Mouse (Mus musculus): ENCODE measurements around the gene Cacna2d1.
A peak's percentile ranks its signal among the peaks of the same experiment; 100 is the strongest.

Cacna2d1 gene

DNA sequence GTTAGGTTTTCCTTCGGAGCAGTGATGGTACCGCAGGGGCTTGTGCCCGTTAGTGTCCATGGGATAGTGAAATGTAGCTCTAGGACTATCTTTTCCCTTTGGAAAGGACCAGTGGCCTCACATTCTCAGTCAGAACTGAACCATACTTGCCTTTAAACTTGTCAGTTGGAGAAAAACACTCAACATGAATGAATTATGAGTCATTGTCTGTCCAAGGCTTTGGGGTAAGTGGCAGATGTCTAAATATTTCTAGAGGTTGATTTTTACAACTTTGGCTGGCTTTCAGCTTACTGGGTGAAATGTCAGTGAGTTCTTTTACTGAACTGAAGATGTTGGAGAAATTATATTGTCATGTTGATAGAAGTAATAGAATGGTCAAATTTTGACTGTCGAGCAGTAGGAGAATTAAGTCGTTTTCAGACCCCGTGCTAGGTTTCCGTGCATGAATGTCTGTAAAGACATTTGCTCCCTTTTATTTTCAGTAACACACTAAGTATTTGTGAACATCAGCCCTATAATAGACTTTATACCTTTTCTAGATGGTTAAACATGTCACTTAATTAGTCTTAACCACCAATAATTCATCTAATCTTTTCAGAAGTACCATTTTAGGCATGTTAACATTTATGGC, 50.9 kb downstream of the Cacna2d1 start:
- no peak for DNase-seq

DNA sequence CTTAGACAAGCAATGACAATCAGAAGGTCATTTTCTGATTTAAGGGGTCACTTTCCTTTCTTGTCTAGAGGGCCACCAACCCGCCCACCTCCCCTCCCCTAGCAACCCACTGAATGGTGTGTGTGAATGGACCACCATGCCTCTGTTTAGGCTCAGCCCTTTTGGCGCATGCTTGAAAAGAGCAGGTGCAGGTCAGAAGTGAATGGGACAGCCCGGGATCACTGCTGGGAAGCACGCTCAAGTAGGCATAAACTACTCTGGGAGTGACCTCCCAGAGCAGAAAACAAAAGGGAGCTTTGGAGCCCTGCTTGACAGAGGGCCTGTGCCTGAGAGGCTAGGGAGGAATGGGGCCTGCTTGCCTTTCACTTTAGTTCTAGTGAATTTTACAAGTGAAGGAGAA, 51.4 kb downstream of the Cacna2d1 start:
- DNase-seq = no peak

DNA sequence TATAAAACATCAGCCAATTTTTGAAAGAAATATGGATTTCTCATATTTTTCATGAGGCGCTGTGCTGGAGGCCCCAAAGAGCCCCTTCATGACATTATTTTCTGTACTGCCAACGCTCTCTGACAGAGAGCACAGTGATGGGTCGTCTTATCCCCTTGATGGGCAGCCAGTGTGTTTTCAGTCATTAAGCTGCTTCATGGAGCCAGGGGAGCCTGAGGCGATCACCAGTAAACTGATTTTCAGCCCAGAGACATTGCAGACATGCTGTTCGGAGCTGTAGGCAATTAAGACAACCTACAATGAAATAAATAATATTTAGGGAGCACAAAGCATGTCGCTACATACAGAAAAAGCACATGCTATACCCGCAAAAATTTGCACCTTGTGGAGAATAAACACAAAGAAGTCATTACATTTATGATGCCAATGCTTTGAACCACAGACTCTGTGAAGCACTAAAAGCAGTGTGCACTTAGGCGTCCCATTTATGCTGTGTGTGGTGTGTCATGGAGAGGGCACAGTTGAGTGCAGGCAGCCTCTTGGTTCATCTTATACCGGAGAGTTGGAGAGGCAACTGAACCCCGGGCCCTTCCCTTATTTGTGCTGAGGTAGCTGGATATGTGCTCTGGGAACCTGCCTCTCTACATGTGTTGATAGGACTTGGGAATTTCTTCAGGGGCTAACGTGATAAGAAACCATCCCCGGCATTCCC, 57.1 kb downstream of the Cacna2d1 start:
- no peak for DNase-seq

DNA sequence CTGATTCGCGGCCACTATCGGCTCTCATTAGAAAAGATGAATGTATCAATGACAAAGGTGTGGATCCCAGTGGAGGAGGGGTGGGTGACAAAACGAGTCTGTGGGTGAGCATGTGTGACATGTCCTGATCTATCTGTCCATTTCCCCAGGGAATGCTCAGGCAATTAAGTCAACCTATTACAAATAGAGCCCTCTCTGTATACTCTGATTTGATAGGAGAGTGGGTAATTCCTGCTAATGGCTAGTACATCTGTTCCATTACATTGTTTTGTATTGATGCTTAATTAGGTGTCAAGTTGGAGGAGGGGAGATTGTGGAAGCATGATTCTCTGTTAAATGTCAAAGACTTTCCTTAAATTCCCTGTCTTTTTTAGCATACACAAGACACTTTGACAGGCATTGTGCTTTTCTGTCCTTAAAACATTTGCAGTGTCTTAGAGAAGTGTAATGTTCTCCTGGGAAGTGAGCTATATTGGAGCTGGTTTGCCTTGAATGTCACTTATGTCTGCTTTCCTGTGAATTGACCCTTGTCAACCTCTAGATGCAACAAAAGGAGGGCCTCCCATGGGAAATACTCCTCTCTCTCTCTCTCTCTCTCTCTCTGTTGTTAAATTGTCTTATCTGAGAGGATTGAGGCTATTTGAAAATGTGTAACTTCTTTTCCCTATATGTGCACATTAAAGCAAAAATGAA, 58.9 kb downstream of the Cacna2d1 start:
- DNase-seq = no peak

DNA sequence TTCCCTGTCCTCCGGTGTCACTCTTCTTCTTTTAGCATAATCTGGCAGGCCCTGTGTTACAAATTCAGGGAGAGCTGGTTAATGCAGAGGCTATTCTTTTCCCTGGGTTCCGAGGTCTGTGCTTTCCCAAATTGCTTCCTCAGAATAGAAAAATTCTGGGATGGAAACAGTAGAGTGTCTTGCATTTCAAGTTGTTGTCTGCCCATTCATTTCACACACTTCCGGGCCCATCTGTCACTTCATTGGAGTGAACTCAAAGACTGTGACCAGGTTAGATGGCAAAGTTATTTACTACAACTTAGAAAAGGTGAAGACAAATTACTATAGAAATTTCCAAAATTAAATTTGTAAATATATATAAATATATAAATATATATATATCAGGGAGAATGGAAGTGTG, 62.7 kb downstream of the Cacna2d1 start:
- no peak for DNase-seq

DNA sequence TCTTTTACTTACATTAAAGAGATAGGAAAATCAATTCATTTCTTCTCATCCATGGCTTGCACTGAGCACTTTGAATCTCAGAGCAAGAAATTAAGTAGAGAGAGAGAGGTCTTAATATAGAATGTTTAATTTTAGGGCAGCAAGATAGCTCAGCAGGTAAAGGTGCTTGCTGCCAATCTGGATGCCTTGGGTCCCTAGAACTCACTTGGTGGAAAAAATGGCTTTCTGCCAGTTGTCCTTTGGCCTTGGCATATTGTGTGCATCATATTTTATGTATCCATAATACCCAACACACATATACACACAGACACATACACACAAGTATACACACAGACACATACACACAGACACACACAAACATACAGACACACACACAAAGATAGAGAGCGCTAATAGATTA, 63.3 kb downstream of the Cacna2d1 start:
- DNase-seq = no peak

DNA sequence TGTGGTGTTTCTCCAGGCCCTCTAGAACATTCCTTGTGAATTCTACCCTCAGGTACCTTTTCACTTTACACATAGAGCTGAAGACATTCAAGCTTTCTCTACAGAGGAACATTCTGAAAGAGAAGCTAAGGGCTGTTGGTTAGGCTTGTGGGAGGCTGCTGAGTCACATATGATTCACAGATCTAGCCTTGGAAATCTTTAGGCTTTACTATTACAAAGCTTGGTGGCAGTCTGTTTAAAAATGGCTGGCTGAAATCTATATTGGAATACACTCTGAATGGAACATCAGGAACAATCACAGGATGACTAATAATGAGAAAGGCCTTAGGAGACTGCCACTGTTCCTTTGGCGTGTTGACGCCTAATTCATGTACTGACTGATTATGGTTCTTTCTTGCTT, 66.4 kb downstream of the Cacna2d1 start:
- DNase-seq = no peak

DNA sequence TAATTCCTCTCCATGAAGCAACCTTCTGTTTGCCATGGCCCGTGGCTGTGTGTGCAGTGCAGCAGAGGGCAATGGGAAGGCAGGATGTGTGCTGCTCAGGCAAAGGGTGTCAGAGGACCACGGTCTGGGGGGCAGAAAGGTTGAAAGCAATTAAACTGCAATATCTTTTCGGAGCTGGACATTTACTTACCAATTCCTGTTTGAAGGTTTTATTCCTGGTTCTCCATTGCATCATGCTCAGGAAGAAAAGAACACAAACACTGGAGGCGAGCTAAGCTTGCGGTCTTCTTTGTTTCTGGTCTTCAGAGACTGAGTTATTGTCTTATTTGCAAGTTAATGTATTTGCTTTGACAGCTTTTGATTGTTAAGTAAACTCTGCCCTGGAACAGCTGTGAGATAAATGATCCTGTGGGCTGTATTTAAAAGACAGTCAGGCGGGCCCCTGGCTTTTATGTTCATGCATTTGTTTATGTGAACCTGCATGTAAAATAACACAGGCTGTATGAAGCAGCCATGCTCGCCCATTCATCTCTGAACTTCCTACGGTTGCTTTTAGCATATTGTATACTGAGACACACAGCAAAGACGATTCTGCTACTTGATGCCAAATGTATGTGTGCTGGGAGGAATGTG, 68.1 kb downstream of the Cacna2d1 start:
- DNase-seq = peak in 1 of 2 experiments; percentile 50

DNA sequence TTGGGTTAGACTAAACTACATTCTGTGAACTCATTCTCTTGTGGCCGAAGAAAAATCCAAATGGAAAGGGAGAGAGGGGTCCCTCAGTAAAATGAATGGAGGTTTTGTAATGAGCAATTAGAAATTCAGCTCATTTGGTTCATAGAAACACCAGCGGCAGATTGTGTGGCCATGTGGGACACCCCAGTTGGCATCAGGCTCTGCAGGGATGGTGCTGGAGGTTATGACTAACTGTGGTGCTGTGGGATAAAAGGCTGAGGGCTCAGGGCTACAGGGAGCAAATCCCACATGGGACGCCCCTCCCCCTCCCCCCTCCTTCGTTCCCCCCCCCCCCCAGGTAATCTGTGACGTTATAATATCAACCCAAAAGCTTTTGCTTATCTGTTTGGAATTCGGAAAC, 69.8 kb downstream of the Cacna2d1 start:
- no peak for DNase-seq

DNA sequence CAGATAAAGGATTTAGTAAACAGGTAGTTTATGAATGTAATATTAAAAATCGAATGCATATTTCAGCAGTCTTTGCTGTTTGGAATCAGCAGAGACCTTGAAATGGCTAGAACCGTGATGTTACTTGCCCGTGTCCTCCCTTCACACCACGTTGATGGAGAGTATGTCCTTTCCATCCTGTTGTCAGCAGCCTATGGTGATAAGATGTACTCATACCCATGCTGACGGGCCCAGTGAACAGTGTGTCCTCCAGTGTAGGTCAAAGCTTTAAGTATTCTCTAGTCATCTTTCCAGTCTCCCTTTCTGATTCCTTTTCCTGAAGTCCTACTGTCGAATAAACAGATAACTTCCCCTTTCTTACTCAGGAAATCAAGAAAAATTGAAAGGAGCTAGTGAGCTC, 72.5 kb downstream of the Cacna2d1 start:
- DNase-seq = no peak

DNA sequence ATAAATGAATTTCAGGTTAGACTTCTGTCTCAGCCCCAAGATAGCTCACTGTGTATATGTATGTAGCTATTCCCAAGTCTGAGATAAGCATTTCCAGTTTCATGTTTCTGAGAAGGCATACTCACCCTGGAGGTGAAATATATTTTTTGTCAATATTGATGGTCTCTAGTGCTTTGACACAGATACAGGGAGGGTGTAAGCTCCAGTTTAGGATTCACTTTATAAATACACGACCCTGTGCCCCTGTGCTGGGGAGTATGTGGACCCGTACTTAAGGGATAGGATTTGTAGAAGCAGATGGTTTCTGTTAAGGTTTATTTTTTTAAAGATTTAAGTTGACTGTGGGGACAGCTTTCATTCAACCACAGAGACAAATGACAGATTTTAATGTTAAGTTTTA, 79.2 kb downstream of the Cacna2d1 start:
- no peak for DNase-seq

DNA sequence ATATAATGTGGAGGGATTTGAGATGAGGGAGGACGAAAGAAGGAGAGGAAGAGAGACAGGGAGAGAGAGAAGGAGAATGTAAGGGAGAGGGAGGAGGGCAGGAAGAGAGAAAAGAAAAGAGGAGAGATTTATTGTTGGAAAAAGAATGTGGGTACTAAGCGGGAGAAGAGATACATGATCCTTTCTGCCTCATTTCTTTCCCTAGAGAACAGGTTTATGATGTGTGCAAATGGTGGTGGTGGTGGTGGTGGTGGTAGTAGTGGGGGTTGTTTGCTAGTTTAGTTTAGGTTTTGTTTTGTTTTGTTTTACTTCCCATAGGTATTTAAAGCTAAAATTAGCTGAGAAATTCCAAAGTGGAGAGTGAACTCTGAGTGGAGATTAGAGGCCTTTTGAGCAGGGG, 79.9 kb downstream of the Cacna2d1 start:
- DNase-seq = no peak

DNA sequence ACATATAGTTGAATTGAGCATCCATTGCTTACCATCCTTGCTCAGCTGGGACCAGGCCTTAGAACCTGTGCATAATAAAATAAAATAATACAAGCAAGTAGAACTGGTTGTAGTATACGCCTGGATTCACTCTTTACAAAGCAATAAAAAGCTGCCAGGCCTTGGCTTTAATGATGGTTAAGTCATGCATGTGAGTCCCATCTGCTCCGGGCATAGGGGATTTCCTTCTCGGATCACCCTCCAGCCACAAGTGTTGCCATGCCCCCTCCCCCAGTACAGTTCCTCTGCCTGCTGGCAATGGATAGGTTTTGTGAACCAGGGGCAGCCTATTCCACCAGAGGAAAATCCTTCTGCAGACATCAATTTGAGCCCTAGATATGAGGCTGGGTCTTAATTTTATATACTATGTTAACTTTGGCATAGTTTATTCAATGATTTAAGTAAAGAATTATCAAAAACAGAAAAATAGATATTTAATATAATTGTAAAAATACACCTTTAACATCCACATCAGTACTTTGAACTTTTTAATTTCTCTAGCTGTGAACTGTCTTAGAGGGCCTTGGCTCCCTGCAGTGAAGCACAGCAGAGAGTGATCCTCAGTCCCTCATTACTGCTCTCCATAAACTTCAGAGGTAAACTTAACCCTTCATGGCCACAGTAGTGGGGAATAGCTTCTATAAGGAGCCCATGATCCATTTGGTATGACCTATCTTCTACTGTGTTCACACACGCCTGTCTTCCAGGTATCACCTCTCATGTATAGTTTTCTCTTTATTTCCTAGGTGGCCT, 90.3 kb downstream of the Cacna2d1 start:
- no peak for DNase-seq

DNA sequence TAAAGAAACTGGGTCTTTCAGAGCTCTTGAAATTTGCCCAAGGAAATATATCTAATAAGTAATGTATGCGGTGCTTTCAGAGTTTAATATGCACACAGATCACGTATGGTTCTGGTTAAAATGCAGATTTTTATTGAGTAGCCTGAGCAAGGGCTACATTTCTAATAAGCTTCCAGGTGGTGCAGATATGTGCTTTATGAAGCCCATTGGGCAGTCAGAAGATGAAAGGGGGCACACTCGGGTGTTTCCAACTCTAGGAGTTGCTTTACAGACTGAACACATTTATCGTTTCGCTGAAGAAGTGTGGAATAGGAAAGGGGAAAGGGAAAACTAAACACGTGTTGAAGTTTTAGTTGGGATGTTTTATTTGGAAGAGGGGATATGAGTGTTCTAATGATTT, 94.4 kb downstream of the Cacna2d1 start:
- no peak for DNase-seq

DNA sequence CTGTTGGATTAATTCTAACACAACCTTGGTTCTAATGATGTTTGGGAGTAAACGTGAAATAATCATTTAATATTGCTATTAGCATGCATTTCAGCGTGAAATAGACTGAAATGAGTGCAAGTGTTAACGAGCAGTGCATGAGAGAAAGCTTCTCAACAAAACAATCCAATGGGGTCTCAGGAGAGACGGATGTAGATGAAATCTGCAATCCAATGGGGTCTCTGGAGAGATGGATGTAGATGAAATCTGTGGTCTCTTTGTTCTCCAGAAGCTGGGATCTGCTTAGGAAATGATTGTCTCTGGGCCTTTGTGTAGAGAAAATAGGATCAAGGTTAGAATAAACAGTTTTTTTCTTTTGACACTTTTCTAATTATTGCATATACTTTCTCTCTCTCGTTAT, 95.0 kb downstream of the Cacna2d1 start:
- no peak for DNase-seq

DNA sequence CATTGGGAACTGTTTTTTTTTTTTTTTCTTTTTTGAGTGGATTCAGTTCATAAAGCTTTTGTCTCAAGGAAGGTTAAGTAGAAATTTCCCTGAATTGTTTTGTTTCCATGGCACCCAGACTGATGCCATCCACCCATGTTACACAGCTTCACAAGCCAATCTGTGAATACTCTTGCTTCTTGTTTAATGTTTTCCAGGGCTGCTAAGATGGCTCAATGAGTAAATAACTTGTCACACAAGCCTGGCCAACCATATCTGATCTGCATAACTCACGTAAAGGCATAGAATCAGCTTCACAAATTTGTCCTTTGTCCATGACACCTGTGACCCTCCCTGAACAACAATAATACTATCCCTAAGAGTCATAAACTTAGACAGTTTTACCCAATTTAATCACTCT, 99.1 kb downstream of the Cacna2d1 start:
- DNase-seq = no peak

DNA sequence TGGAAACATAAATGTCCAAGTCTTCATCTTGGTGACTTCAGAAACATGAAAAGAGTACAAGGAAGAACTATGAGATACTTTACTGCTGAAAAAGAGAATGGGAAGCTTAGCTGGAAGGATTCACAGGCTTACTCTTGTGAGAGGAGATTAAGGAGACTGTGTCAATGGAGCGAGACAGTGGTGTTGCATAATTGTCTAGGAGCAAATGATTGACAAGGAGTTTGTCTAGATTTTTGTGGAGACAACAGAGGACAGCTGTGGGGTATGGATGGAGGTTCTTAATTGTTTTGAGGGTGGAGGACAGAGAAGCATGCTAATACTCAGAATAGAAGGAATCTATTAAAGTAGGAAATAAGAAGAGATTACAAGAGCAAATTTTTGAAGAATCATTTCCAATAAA, 100.8 kb downstream of the Cacna2d1 start:
- no peak for DNase-seq

DNA sequence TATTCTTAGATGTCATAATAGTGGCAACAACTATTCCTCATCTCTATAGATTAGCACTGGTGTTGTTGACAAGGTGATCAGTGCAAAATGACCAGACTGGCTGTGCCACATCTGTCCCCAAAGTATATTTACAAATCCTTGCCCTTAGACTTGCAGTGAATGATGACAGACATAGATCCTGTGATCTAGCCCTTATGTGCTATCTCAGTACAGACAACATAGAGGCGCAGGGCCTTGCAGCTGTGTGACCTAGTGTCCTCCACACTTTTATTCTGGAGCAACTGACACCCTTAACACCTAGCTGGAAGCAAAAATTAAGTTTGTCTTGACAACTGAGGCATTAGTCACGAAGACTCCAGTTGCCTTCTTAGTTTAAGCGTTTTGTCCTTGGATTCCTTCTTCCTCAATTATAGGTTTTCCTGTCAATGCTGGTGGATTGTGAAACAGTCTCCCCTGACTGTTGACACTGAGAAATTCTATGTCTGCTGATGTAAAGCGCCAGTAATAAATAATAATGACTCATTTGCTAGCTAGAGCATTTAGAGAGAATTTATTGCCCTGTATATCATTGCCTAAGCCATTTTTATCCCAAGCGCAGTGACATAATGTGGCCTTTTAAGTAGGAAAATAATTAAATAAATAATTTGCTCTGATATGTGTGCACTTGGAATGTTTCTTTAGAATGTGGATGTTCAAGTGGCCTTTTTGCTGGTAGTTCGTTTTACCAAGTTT, 110.8 kb downstream of the Cacna2d1 start:
- DNase-seq = no peak

DNA sequence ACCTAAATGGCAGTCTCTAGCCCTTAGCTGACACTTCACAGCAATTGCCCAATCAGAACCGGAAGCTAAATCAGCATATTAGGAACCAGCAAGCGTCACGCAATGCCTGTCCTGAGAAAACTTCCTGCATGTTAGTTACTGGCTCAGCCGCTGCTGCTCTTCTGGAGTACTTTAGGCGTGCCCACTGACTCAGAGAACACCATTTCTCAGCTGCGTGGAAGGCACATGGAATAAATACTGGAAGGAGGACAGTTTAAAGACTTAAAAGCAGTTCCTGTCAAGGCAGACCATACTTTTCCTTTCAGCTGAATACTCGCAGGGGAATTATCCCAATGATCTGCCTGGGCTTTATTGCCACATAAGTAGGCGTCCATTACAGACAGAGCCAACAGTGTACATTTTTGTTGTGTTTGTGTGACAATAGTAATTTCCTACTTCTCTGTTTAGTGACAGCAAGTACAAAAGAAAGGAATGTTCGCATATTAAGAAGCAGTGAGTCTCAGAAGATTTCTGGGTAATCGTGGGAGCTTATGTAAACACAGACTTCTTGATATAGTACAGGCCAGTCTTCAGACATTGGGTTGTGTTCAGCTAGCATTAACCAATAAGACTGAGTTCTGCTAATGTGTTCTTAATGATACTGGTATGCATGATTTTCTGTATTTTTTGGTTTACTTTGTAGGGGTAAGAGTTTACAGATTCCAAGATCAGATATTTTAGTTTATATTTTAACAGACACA, 113.1 kb downstream of the Cacna2d1 start:
- peak; percentile 25 to 45 for DNase-seq

DNA sequence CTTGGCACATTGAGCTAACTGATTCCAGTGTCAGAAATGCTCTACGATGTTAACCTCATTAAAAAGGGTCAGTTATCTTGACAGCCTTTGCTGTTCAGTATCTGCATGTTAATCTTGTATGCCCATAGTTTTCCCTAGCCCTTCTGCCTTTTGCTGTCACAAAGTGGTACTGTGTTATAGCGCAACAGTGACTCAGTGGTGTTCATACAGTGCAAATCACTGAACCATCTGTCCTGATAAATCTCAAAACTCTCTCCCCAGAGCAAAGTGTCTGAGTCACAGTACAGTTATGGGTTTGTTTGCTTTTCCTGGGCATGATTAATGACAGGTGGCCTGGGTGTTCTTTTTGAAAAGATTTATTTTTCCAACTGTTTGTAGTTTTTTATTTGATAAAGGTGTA, 122.3 kb downstream of the Cacna2d1 start:
- DNase-seq = no peak

DNA sequence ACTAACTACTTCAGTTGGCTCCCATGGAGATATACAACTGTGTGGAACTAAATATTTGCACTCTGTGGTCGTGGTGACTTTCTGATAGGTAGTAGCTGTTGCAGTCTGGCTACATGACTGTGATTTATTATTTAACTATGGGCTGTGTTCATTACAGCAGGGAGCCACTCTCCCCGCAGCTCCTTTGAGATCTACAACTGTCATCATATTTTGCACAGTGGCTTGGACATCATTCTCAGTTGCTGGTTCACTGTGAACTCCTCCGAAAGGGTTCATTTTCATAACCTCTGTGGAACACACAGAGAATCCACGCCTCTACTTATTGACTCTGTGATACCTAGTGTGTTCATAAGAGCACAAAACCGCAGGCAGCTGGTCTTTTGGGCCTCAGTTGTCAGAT, 128.3 kb downstream of the Cacna2d1 start:
- DNase-seq = no peak

DNA sequence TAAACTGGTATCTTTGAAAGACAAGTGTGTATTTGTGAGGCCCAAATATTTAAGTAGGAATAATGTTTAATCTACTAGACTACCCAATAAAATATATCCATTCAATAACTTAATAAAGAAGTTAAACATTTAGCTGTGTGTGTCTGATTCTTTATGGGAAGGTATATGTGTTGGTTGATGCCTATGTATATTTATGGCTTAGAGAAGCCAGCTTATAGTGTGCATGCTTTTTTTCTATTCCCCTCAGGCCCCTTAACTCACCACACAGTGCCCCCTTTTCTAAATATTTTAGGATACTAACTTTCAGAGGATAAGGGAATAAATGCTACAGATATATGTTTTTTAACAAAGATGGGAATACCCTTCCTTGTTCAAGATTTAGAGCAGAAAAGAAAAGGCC, 128.8 kb downstream of the Cacna2d1 start:
- DNase-seq = no peak

Measured in lung, postnatal 4 days (tissue).